Mouse (Mus musculus) kidney, adult 2 months (tissue): ENCODE results near the gene Olfr1218. TPM values are rescaled to one million over a fixed set of nuclear protein-coding genes. Genes with fewer than 3 reads are reported as not detected.

Experiments used
- DNase-seq: peaks from one replicate; pipeline ENCODE4 v3.0.0; 2021
- H3K27ac ChIP-seq: fragments of 200-500 bp; 2 replicates; pipeline ENCODE4 v1.5.1; 2012; ENCODE audit warnings: low read depth, low read length, control low read depth, inconsistent platforms; ENCODE audit not compliant: insufficient read depth
- H3K27me3 ChIP-seq: fragments of 200-500 bp; replicated peaks from 2 replicates; pipeline ENCODE4 v1.6.1; 2012; ENCODE audit warnings: mild to moderate bottlenecking, moderate library complexity, low read length, inconsistent platforms; ENCODE audit not compliant: control insufficient read depth, insufficient read depth
- H3K36me3 ChIP-seq: fragments of 200-500 bp; 2 replicates; pipeline ENCODE4 v1.6.1; 2012; ENCODE audit warnings: mild to moderate bottlenecking, moderate library complexity, low read length, inconsistent platforms; ENCODE audit not compliant: control insufficient read depth, insufficient read depth
- H3K4me1 ChIP-seq: fragments of 200-500 bp; 2 replicates; pipeline ENCODE4 v1.6.1; 2011; ENCODE audit warnings: low read length; ENCODE audit not compliant: control insufficient read depth, insufficient read depth
- H3K4me3 ChIP-seq: fragments of 200-500 bp; 2 replicates; pipeline ENCODE4 v1.5.1; 2011; ENCODE audit warnings: mild to moderate bottlenecking, low read depth, low read length, control low read depth; ENCODE audit not compliant: insufficient read depth
- CTCF ChIP-seq: fragments of 200-500 bp; conservative IDR thresholded peaks from 2 replicates; pipeline ENCODE4 v1.5.1; 2011; ENCODE audit warnings: low read depth, mild to moderate bottlenecking, control low read depth, low read length, moderate library complexity, mixed read lengths; ENCODE audit not compliant: insufficient read depth, insufficient read length
- POLR2A ChIP-seq: fragments of 200-500 bp; IDR thresholded peaks from one replicate; pipeline ENCODE4 v1.6.1; 2011; ENCODE audit warnings: low read depth, low read length, control low read depth
- WGBS: fragments of 180-500 bp; shearing (Covaris S2); methylation state at CpG from one replicate; pipeline ENCODE4 v1.1.7; 2018; 5-methylcytosine and 5-hydroxymethylcytosine counted together
- polyA plus RNA-seq: library from polyadenylated mRNA; depleted of rRNA; stranded (reverse); fragments of >200 nt; gene quantifications from 2 replicates; pipeline ENCODE4 v1.2.3, GENCODE M21; 2012; rRNA removed

The Olfr1218 gene
- polyA plus RNA-seq, 1 experiment, result not detected

- TF ChIP-seq POLR2A (no peak), CTCF (no peak)
Observed at GRCm38 (mm10) chr2:89018240-89018639, 42.7 kb downstream of the Olfr1218 start, which contains the start of gene Olfr1216. Gene Olfr1216, minus strand, starts transcription at chr2:89018340.

GRCm38 (mm10) chr2:89006873-89007272, 54.1 kb downstream of the Olfr1218 start, which contains the start of gene Olfr1215:
Gene Olfr1215, minus strand, starts transcription at chr2:89006973.
- Histone ChIP-seq H3K27me3 (no peaks in the 10 kb centered on the region), H3K4me1 (no peaks in the 10 kb centered on the region), H3K27ac (no peak within 1 kb of the TSS), H3K36me3 (no peaks in the 10 kb centered on the region), H3K4me3 (no peak within 1 kb of the TSS)
- no peak for DNase-seq
- TF ChIP-seq CTCF, result no peak
- TF ChIP-seq POLR2A, result no peak
- WGBS, result 53% methylated on average over 2 of the region's 2 CpGs

More at GRCm38 (mm10) chr2:89018240-89018639, 42.7 kb downstream of the Olfr1218 start, which contains the start of gene Olfr1216:
- H3K27ac ChIP-seq, result no peak within 1 kb of the TSS
- no peak within 1 kb of the TSS for H3K4me3 ChIP-seq
- DNase-seq, result no peak
- no peaks in the 10 kb centered on the region for H3K4me1 ChIP-seq
- 75% methylated on average over 1 of the region's 1 CpGs for WGBS
- H3K36me3 ChIP-seq, result no peaks in the 10 kb centered on the region
- H3K27me3 ChIP-seq, result no peaks in the 10 kb centered on the region

Other genes starting within 250 kb of the Olfr1218 start
- gene Olfr1202, start 246.7 kb downstream of the Olfr1218 start, polyA plus RNA-seq, result not detected in 2 replicates
- not detected in 2 replicates for gene Olfr1205, start 231.4 kb downstream of the Olfr1218 start, polyA plus RNA-seq
- gene Olfr1204, start 211.9 kb downstream of the Olfr1218 start, polyA plus RNA-seq, result not detected in 2 replicates
- not detected in 2 replicates for gene Olfr1206, start 198.0 kb downstream of the Olfr1218 start, polyA plus RNA-seq
- gene Olfr1208, start 158.9 kb downstream of the Olfr1218 start, polyA plus RNA-seq, result not detected in 2 replicates
- not detected in 2 replicates for gene Olfr1209, start 146.0 kb downstream of the Olfr1218 start, polyA plus RNA-seq
- not detected in 2 replicates for gene Olfr1211, start 123.1 kb downstream of the Olfr1218 start, polyA plus RNA-seq
- not detected in 2 replicates for gene Olfr1212, start 107.2 kb downstream of the Olfr1218 start, polyA plus RNA-seq
- gene Gm13762, start 80.9 kb downstream of the Olfr1218 start, polyA plus RNA-seq, result not detected in 2 replicates
- not detected in 2 replicates for gene Olfr1214, start 68.5 kb downstream of the Olfr1218 start, polyA plus RNA-seq
- not detected in 2 replicates for gene Olfr1215, start 54.2 kb downstream of the Olfr1218 start, polyA plus RNA-seq
- gene Olfr1216, start 42.8 kb downstream of the Olfr1218 start, polyA plus RNA-seq, result not detected in 2 replicates
- not detected in 2 replicates for gene Olfr1217, start 29.1 kb downstream of the Olfr1218 start, polyA plus RNA-seq
- gene Olfr1219, start 22.3 kb upstream of the Olfr1218 start, polyA plus RNA-seq, result not detected in 2 replicates
- not detected in 2 replicates for gene Olfr1220, start 45.6 kb upstream of the Olfr1218 start, polyA plus RNA-seq
- not detected in 2 replicates for gene Olfr1221, start 56.1 kb upstream of the Olfr1218 start, polyA plus RNA-seq
- not detected in 2 replicates for gene Olfr1222, start 71.9 kb upstream of the Olfr1218 start, polyA plus RNA-seq
- gene Olfr1223, start 90.4 kb upstream of the Olfr1218 start, polyA plus RNA-seq, result not detected in 2 replicates
- not detected in 2 replicates for gene Olfr1224-ps1, start 102.9 kb upstream of the Olfr1218 start, polyA plus RNA-seq
- gene Olfr1225, start 113.5 kb upstream of the Olfr1218 start, polyA plus RNA-seq, result not detected in 2 replicates
- gene Olfr1226, start 138.9 kb upstream of the Olfr1218 start, polyA plus RNA-seq, result not detected in 2 replicates
- not detected in 2 replicates for gene Olfr1228, start 192.9 kb upstream of the Olfr1218 start, polyA plus RNA-seq
- not detected in 2 replicates for gene Olfr1229, start 226.8 kb upstream of the Olfr1218 start, polyA plus RNA-seq
- not detected in 2 replicates for gene Olfr1230, start 236.1 kb upstream of the Olfr1218 start, polyA plus RNA-seq
- not detected in 2 replicates for gene Olfr1231, start 245.9 kb upstream of the Olfr1218 start, polyA plus RNA-seq